Mouse (Mus musculus): ENCODE data around the gene Ak3. TPM values are rescaled to one million over a fixed set of nuclear protein-coding genes. Genes with fewer than 3 reads are reported as not detected.
"Not testable (repeated sequence)": the region's sequence is repeated elsewhere in the genome, so short reads cannot be mapped to it uniquely, and the experiment has no call there.

Ak3 gene
- total RNA-seq, 2 experiments from 2014 or later: 40.4 to 46.4 TPM

- no peak for DNase-seq (ENCODE audit: low spot score in 2 of 2)
These were observed 3.4 kb downstream of the Ak3 start for GRCm38 (mm10) chr19:29044353-29044768.

GRCm38 (mm10) chr19:29042647-29043046 lies 5.1 kb downstream of the Ak3 start:
- no peak for DNase-seq (ENCODE audit: low spot score in 2 of 2)

- DNase-seq (ENCODE audit: low spot score in 2 of 2): no peak
These were observed 5.6 kb downstream of the Ak3 start for GRCm38 (mm10) chr19:29042143-29042542.

GRCm38 (mm10) chr19:29040206-29040605 lies 7.6 kb downstream of the Ak3 start:
- DNase-seq (ENCODE audit: low spot score in 2 of 2): no peak

- DNase-seq (ENCODE audit: low spot score in 2 of 2): no peak
These were observed 8.4 kb downstream of the Ak3 start for GRCm38 (mm10) chr19:29039334-29039733.

GRCm38 (mm10) chr19:29037541-29037940 lies 10.2 kb downstream of the Ak3 start:
- no peak for DNase-seq (ENCODE audit: low spot score in 2 of 2)

GRCm38 (mm10) chr19:29037026-29037425 lies 10.7 kb downstream of the Ak3 start:
- no peak for DNase-seq (ENCODE audit: low spot score in 2 of 2)

GRCm38 (mm10) chr19:29032662-29033061 lies 15.1 kb downstream of the Ak3 start:
- DNase-seq (ENCODE audit: low spot score in 2 of 2): no peak

- no peak for DNase-seq (ENCODE audit: low spot score in 2 of 2)
These were observed 16.0 kb downstream of the Ak3 start for GRCm38 (mm10) chr19:29031788-29032187.

GRCm38 (mm10) chr19:29024391-29024947 lies 23.3 kb downstream of the Ak3 start:
- peak; percentile 53 to 57 for DNase-seq (ENCODE audit: low spot score in 2 of 2)

- DNase-seq (ENCODE audit: low spot score in 2 of 2): no peak
These were observed 25.9 kb downstream of the Ak3 start for GRCm38 (mm10) chr19:29021754-29022345.

- DNase-seq (ENCODE audit: low spot score in 2 of 2): no peak
These were observed 28.1 kb downstream of the Ak3 start for GRCm38 (mm10) chr19:29019647-29020046.

GRCm38 (mm10) chr19:29016786-29017185 lies 31.0 kb downstream of the Ak3 start:
- no peak for DNase-seq (ENCODE audit: low spot score in 2 of 2)

- no peak for DNase-seq (ENCODE audit: low spot score in 2 of 2)
These were observed 31.5 kb downstream of the Ak3 start for GRCm38 (mm10) chr19:29016204-29016765.

- DNase-seq (ENCODE audit: low spot score in 2 of 2): no peak
These were observed 32.2 kb downstream of the Ak3 start for GRCm38 (mm10) chr19:29015410-29016203.

GRCm38 (mm10) chr19:29014466-29015055 lies 33.2 kb downstream of the Ak3 start:
- DNase-seq (ENCODE audit: low spot score in 2 of 2): no peak

GRCm38 (mm10) chr19:29011355-29011990 lies 36.3 kb downstream of the Ak3 start:
- DNase-seq (ENCODE audit: low spot score in 2 of 2): no peak

- DNase-seq (ENCODE audit: low spot score in 2 of 2): no peak
These were observed 38.7 kb downstream of the Ak3 start for GRCm38 (mm10) chr19:29009046-29009445.

GRCm38 (mm10) chr19:29008069-29008706 lies 39.6 kb downstream of the Ak3 start:
- no peak for DNase-seq (ENCODE audit: low spot score in 2 of 2)

GRCm38 (mm10) chr19:29000321-29000720 lies 47.4 kb downstream of the Ak3 start:
- not testable (repeated sequence) for DNase-seq (ENCODE audit: low spot score in 2 of 2)
